Mouse (Mus musculus) liver, embryonic 14.5 days (tissue): Measurements from ENCODE around the gene Prdm15. TPM values are rescaled to one million over a fixed set of nuclear protein-coding genes. Genes with fewer than 3 reads are reported as not detected.
A peak's percentile ranks its signal among the peaks of the same experiment; 100 is the strongest.

Experiments
- ATAC-seq: fragments of 200-750 bp; cut with Nextera tagmentation; 2 replicates; pipeline ENCODE4 v1.8.0; 2017; ENCODE audit warnings: moderate number of reproducible peaks, mild to moderate bottlenecking, moderate library complexity; ENCODE audit not compliant: insufficient read depth
- DNase-seq, 3 experiments: peaks; one replicate each; pipeline ENCODE4 v3.0.0-alpha.2; 2012 to 2013; ENCODE audit warnings: low read depth in 3 of 3, low spot score in 3 of 3
- H3K27ac ChIP-seq: fragments of 300-500 bp; sonication (generic); 2 replicates; pipeline ENCODE4 v1.5.1; 2014; ENCODE audit warnings: moderate library complexity, mild to moderate bottlenecking, control low read depth, inconsistent platforms
- H3K27me3 ChIP-seq: fragments of 300-500 bp; sonication (generic); 2 replicates; pipeline ENCODE4 v1.6.1; 2014; ENCODE audit warnings: mild to moderate bottlenecking, low read length, moderate library complexity; ENCODE audit not compliant: control insufficient read depth, insufficient read depth
- H3K36me3 ChIP-seq: fragments of 300-500 bp; sonication (generic); replicated peaks from 2 replicates; pipeline ENCODE4 v1.6.1; 2014; ENCODE audit warnings: low read depth; ENCODE audit not compliant: control insufficient read depth, insufficient read depth
- H3K4me1 ChIP-seq, 2 experiments: fragments of 200-500 bp in 1 of 2; fragments of 300-500 bp in 1 of 2; sonication (generic) in 1 of 2; replicated peaks; 2 replicates each; pipeline ENCODE4 v1.6.1; 2012 to 2014; ENCODE audit warnings: antibody characterized with exemption in 1 of 2, inconsistent platforms in 1 of 2, low read length in 1 of 2; ENCODE audit not compliant: control insufficient read depth in 2 of 2, insufficient read depth in 2 of 2
- H3K4me2 ChIP-seq: fragments of 300-500 bp; sonication (generic); 2 replicates; pipeline ENCODE4 v1.6.1; 2014; ENCODE audit warnings: low read depth, mild to moderate bottlenecking, control low read depth, moderate library complexity
- H3K4me3 ChIP-seq, 2 experiments: fragments of 200-500 bp in 1 of 2; fragments of 300-500 bp in 1 of 2; sonication (generic) in 1 of 2; 2 replicates each; pipeline ENCODE4 v1.5.1; 2012 to 2014; ENCODE audit warnings: low read depth in 2 of 2, low read length in 2 of 2, mild to moderate bottlenecking in 2 of 2, control low read depth in 1 of 2, inconsistent platforms in 1 of 2, moderate library complexity in 1 of 2; ENCODE audit not compliant: insufficient read depth in 1 of 2
- H3K9ac ChIP-seq: fragments of 300-500 bp; sonication (generic); replicated peaks from 2 replicates; pipeline ENCODE4 v1.6.1; 2014; ENCODE audit warnings: mild to moderate bottlenecking, control low read depth, moderate library complexity
- H3K9me3 ChIP-seq: fragments of 300-500 bp; sonication (generic); 2 replicates; pipeline ENCODE4 v1.6.1; 2016; ENCODE audit warnings: low read length, mixed read lengths; ENCODE audit not compliant: control insufficient read depth
- CTCF ChIP-seq: IDR thresholded peaks from 2 replicates; pipeline ENCODE4 v1.5.1; 2016; ENCODE audit warnings: antibody characterized with exemption, low read depth, control low read depth
- EP300 ChIP-seq: IDR thresholded peaks from 2 replicates; pipeline ENCODE4 v1.6.1; 2016; ENCODE audit warnings: antibody characterized with exemption, low read depth
- WGBS: fragments of 180-500 bp; shearing (Covaris S2); extraction: QIAGEN DNeasy Blood & Tissue Kit; methylation state at CpG from one replicate; pipeline ENCODE4 v1.1.7; 2014; ENCODE audit not compliant: insufficient replicate concordance; 5-methylcytosine and 5-hydroxymethylcytosine counted together
- polyA plus RNA-seq, 2 experiments: library from polyadenylated mRNA; depleted of rRNA in 1 of 2; stranded (reverse) in 1 of 2; unstranded in 1 of 2; fragments of >200 nt; fragmentation: Nextera tagmentation in 1 of 2; extraction: Ambion mirVana in 1 of 2; gene quantifications; 2 replicates each; pipeline versions ENCODE4 v1.2.1 to v1.2.3; 2012 to 2014

Prdm15 gene
- polyA plus RNA-seq (2012; rRNA removed) (2.3 and 3.4 TPM in 2 replicates), polyA plus RNA-seq (2014; fragmentation: Nextera tagmentation; extraction: Ambion mirVana) (1.7 and 2.7 TPM in 2 replicates)

- WGBS, result 0% methylated on average over 31 of the region's 31 CpGs
- Histone ChIP-seq H3K4me3 (peak within 1 kb of the TSS; percentile 79 to 92), H3K9ac (peak within 1 kb of the TSS; percentile 93), H3K4me2 (peak within 1 kb of the TSS; percentile 87), H3K9me3 (no peaks in the 10 kb centered on the region), H3K27me3 (no peaks in the 10 kb centered on the region), H3K27ac (peak within 1 kb of the TSS; percentile 42), H3K36me3 (no peaks in the 10 kb centered on the region), H3K4me1 (peaks cover 13 to 21% of the 10 kb centered on the region in 2 experiments)
- peak; percentile 82 for ATAC-seq
- TF ChIP-seq CTCF (no peak), EP300 (no peak)
- DNase-seq, result peak; percentile 53 to 58 (median 53)
These were observed at the start of gene Prdm15 for GRCm38 (mm10) chr16:97851741-97852319. TSS of gene Prdm15 (minus strand) at chr16:97851850.

- Histone ChIP-seq H3K9ac (no peak overlapping the region), H3K27me3 (no peaks in the 10 kb centered on the region), H3K4me1 (no peaks in the 10 kb centered on the region), H3K4me2 (no peak overlapping the region), H3K4me3 (no peak overlapping the region), H3K9me3 (no peaks in the 10 kb centered on the region), H3K27ac (no peak overlapping the region), H3K36me3 (no peaks in the 10 kb centered on the region)
- no peak for ATAC-seq
- TF ChIP-seq EP300 (no peak), CTCF (no peak)
- WGBS, result 56% methylated on average over 5 of the region's 5 CpGs
- DNase-seq, result no peak
These were observed 45.8 kb upstream of the Prdm15 start for GRCm38 (mm10) chr16:97897346-97898024.

GRCm38 (mm10) chr16:97887762-97888161 is 36.1 kb upstream of the Prdm15 start:
- no peaks in the 10 kb centered on the region for H3K36me3 ChIP-seq
- no peaks in the 10 kb centered on the region for H3K9me3 ChIP-seq
- TF ChIP-seq EP300 (no peak), CTCF (no peak)
- ATAC-seq (no peak), DNase-seq (no peak)
- H3K4me2 ChIP-seq, result no peak overlapping the region
- H3K27me3 ChIP-seq, result no peaks in the 10 kb centered on the region
- H3K4me1 ChIP-seq, result no peaks in the 10 kb centered on the region
- H3K4me3 ChIP-seq, result no peak overlapping the region
- H3K9ac ChIP-seq, result no peak overlapping the region
- H3K27ac ChIP-seq, result no peak overlapping the region

GRCm38 (mm10) chr16:97883696-97884095 is 32.0 kb upstream of the Prdm15 start:
- TF ChIP-seq EP300 (no peak), CTCF (no peak)
- 61% methylated on average over 1 of the region's 1 CpGs for WGBS
- no peaks in the 10 kb centered on the region for H3K9me3 ChIP-seq
- no peaks in the 10 kb centered on the region for H3K4me1 ChIP-seq
- H3K27ac ChIP-seq, result no peak overlapping the region
- H3K36me3 ChIP-seq, result no peaks in the 10 kb centered on the region
- no peaks in the 10 kb centered on the region for H3K27me3 ChIP-seq
- H3K9ac ChIP-seq, result no peak overlapping the region
- ATAC-seq (no peak), DNase-seq (no peak)
- H3K4me2 ChIP-seq, result no peak overlapping the region
- H3K4me3 ChIP-seq, result no peak overlapping the region

- no peak for TF ChIP-seq CTCF
- TF ChIP-seq EP300, result no peak
- Histone ChIP-seq H3K4me3 (no peak overlapping the region), H3K36me3 (no peaks in the 10 kb centered on the region), H3K9me3 (no peaks in the 10 kb centered on the region), H3K9ac (no peak overlapping the region), H3K27me3 (no peaks in the 10 kb centered on the region), H3K27ac (no peak overlapping the region), H3K4me2 (no peak overlapping the region), H3K4me1 (no peaks in the 10 kb centered on the region)
- ATAC-seq, result no peak
- DNase-seq, result no peak
These were observed 31.2 kb upstream of the Prdm15 start for GRCm38 (mm10) chr16:97882891-97883290.
